Mouse (Mus musculus) G1E (cell line): ENCODE measurements around the gene Tmem204. TPM values are rescaled to one million over a fixed set of nuclear protein-coding genes. Genes with fewer than 3 reads are reported as not detected.

Source experiments
- ATAC-seq: 2 replicates; pipeline ENCODE4 v1.8.0; 2016; ENCODE audit warnings: mild to moderate bottlenecking; ENCODE audit not compliant: insufficient number of reproducible peaks, poor library complexity, low FRiP score, severe bottlenecking; ENCODE audit errors: extremely low read depth
- DNase-seq: peaks from one replicate; pipeline ENCODE4 v3.0.0; 2012; ENCODE audit warnings: low spot score
- H3K27me3 ChIP-seq: 2 replicates; pipeline ENCODE4 v1.6.1; 2012; ENCODE audit warnings: mild to moderate bottlenecking, low read length, inconsistent platforms; ENCODE audit not compliant: insufficient read depth
- H3K36me3 ChIP-seq: replicated peaks from 2 replicates; pipeline ENCODE3; 2012; ENCODE audit warnings: mild to moderate bottlenecking, inconsistent platforms
- H3K4me1 ChIP-seq: 2 replicates; pipeline ENCODE4 v1.6.1; 2012; ENCODE audit warnings: low read depth, low read length, inconsistent platforms, mixed read lengths; ENCODE audit not compliant: insufficient read depth
- H3K4me3 ChIP-seq: 2 replicates; pipeline ENCODE4 v1.5.1; 2012; ENCODE audit warnings: low read depth, mild to moderate bottlenecking, inconsistent platforms, low read length, moderate library complexity, mixed read lengths
- H3K9me3 ChIP-seq: replicated peaks from 2 replicates; pipeline ENCODE4 v1.6.1; 2012; ENCODE audit warnings: inconsistent platforms
- CTCF ChIP-seq: IDR thresholded peaks from 2 replicates; pipeline ENCODE4 v1.5.1; 2012; ENCODE audit warnings: low read depth, low read length, inconsistent platforms, mixed read lengths
- GATA1 ChIP-seq: IDR thresholded peaks from 2 replicates; pipeline ENCODE4 v1.6.1; 2012; ENCODE audit warnings: borderline replicate concordance, low read length, inconsistent platforms, mixed read lengths
- GATA2 ChIP-seq: IDR thresholded peaks from 2 replicates; pipeline ENCODE4 v1.6.1; 2012; ENCODE audit warnings: low read depth, low read length, inconsistent platforms, borderline replicate concordance
- POLR2AphosphoS5 ChIP-seq: IDR thresholded peaks from 2 replicates; pipeline ENCODE4 v1.6.1; 2012; ENCODE audit warnings: low read depth, low read length, inconsistent platforms; ENCODE audit not compliant: insufficient replicate concordance
- TAL1 ChIP-seq: conservative IDR thresholded peaks from 2 replicates; pipeline ENCODE4 v1.6.1; 2012; ENCODE audit warnings: low read depth, low read length, inconsistent platforms, mixed read lengths
- polyA plus RNA-seq: library from polyadenylated mRNA; stranded (reverse); fragments of >175 nt; gene quantifications from 2 replicates; pipeline ENCODE4 v1.2.3, GENCODE M21; 2012
- total RNA-seq, 2 experiments: library from RNA; stranded (forward) in 1 of 2; stranded (reverse) in 1 of 2; fragments of 200-1000 nt in 1 of 2; fragments of >200 nt in 1 of 2; fragmentation: Nextera tagmentation in 1 of 2; gene quantifications; 2 replicates each; pipeline ENCODE4 v1.2.3; 2014 to 2017

Gene Tmem204
- total and polyA plus RNA-seq, 3 experiments = 0.11 TPM; not detected in 2

- Histone ChIP-seq H3K36me3 (peaks cover 64% of the 10 kb centered on the region), H3K4me3 (no peak overlapping the region), H3K4me1 (no peaks in the 10 kb centered on the region), H3K9me3 (no peaks in the 10 kb centered on the region), H3K27me3 (no peaks in the 10 kb centered on the region)
- ATAC-seq = no peak
- TF ChIP-seq POLR2AphosphoS5 (no peak), GATA2 (no peak), GATA1 (no peak), TAL1 (no peak), CTCF (no peak)
- DNase-seq = no peak
Observed at GRCm38 (mm10) chr17:25044879-25045278, 38.5 kb downstream of the Tmem204 start.

GRCm38 (mm10) chr17:25036183-25036582 lies 47.2 kb downstream of the Tmem204 start:
- Histone ChIP-seq H3K4me1 (no peaks in the 10 kb centered on the region), H3K9me3 (no peaks in the 10 kb centered on the region), H3K27me3 (no peaks in the 10 kb centered on the region), H3K36me3 (peaks cover 60% of the 10 kb centered on the region), H3K4me3 (no peak overlapping the region)
- TF ChIP-seq GATA1 (no peak), CTCF (no peak), POLR2AphosphoS5 (no peak), TAL1 (no peak), GATA2 (no peak)
- ATAC-seq (no peak), DNase-seq (no peak)

- TF ChIP-seq CTCF = no peak
- no peak for TF ChIP-seq TAL1
- no peak for TF ChIP-seq POLR2AphosphoS5
- TF ChIP-seq GATA2 = no peak
- no peak for TF ChIP-seq GATA1
- peak overlapping the region; percentile 95 for H3K4me3 ChIP-seq
- H3K27me3 ChIP-seq = no peaks in the 10 kb centered on the region
- ATAC-seq = peak; percentile 37; the same call in 1 of the 2 replicates
- DNase-seq = peak; percentile 53
- H3K9me3 ChIP-seq = no peaks in the 10 kb centered on the region
- peaks cover 45% of the 10 kb centered on the region for H3K36me3 ChIP-seq
- H3K4me1 ChIP-seq = peaks cover 34% of the 10 kb centered on the region
Observed at GRCm38 (mm10) chr17:25016292-25017132, 66.9 kb downstream of the Tmem204 start.

GRCm38 (mm10) chr17:25015655-25016291 lies 67.6 kb downstream of the Tmem204 start, which contains the start of the genes Cramp1l and Ift140:
Cramp1l (minus strand) TSS chr17:25015788.
Ift140 (plus strand) TSS chr17:25016085.
- ATAC-seq (peak; percentile 91), DNase-seq (peak; percentile 97)
- H3K36me3 ChIP-seq = peaks cover 49% of the 10 kb centered on the region
- H3K4me1 ChIP-seq = peaks cover 36% of the 10 kb centered on the region
- H3K27me3 ChIP-seq = no peaks in the 10 kb centered on the region
- H3K9me3 ChIP-seq = no peaks in the 10 kb centered on the region
- H3K4me3 ChIP-seq = peak within 1 kb of the TSS; percentile 95
- TF ChIP-seq GATA1 = no peak
- TF ChIP-seq GATA2 = no peak
- no peak for TF ChIP-seq TAL1
- TF ChIP-seq POLR2AphosphoS5 = no peak
- TF ChIP-seq CTCF = no peak

- H3K27me3 ChIP-seq = no peaks in the 10 kb centered on the region
- TF ChIP-seq GATA2 (no peak), TAL1 (no peak), CTCF (no peak), POLR2AphosphoS5 (no peak), GATA1 (no peak)
- peak; percentile 43 for DNase-seq
- no peaks in the 10 kb centered on the region for H3K9me3 ChIP-seq
- H3K36me3 ChIP-seq = peaks cover 50% of the 10 kb centered on the region
- H3K4me1 ChIP-seq = peaks cover 40% of the 10 kb centered on the region
- ATAC-seq = no peak
- peak overlapping the region; percentile 95 for H3K4me3 ChIP-seq
Observed at GRCm38 (mm10) chr17:25014841-25015570, 68.4 kb downstream of the Tmem204 start.
